Mouse (Mus musculus) forelimb bud, embryonic 11.5 days (tissue): ENCODE measurements around the gene Srms.

Experiments used
- DNase-seq: peaks from one replicate; pipeline ENCODE4 v3.0.0-alpha.2; 2012; ENCODE audit warnings: low read depth, low spot score

The Srms gene

DNA sequence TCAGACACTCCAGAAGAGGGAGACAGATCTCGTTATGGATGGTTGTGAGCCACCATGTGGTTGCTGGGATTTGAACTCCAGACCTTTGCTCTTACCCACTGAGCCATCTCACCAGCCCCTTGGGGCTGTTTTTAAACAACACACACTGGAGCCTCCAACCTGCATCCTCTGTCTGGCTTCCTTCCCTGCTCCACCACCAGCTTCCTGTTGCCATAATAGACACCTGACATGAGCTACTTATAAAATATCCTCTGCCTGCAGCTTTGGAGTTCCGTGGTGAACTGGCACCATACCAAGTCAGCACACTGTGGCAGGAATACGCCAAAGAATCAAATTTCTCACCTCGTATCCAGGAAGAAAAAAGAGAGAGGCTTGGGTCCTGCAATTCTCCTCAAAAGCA lies 52.2 kb downstream of the Srms start:
- no peak for DNase-seq

DNA sequence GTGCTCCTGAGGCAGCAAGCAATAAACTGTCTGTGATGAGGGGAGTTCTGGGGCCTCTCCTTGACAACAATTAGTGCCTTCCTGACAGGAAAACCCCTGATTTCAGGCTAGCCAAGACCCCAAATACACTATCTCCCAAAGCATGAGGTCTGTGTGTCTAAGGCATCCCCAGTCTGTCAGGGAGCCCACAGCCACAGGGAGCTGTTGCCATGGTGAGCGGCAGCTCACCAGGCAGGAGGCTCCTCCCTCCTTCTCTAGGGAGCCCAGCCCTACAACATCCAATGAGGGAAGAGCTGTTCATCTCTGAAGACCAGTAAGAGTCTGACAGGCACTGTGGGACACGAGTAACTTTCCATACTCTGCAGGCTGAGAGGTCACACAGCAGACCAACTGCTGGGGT lies 53.2 kb downstream of the Srms start:
- DNase-seq = no peak

GRCm38 (mm10) chr2:181159091-181159514 lies 53.9 kb downstream of the Srms start:
- DNase-seq = no peak

DNA sequence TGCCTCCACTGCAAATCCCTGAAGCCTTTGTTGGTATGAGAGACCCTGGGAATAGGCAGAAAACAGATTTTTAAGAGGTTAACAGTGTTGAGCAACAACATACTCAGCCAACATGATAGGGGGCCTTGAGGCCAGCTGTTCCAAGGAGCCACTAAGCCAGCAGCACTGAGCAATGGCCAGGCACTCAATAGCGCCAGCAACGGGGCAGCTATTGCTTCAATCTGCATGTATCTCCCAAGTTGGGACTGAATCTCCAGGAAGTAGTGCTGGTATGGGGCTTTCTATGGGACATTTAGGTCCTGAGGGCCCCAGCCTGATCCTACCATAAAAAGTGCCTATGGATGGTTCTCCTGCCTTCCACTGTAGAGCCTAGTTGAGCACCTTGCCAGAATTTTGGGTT lies 54.5 kb downstream of the Srms start:
- DNase-seq = no peak

DNA sequence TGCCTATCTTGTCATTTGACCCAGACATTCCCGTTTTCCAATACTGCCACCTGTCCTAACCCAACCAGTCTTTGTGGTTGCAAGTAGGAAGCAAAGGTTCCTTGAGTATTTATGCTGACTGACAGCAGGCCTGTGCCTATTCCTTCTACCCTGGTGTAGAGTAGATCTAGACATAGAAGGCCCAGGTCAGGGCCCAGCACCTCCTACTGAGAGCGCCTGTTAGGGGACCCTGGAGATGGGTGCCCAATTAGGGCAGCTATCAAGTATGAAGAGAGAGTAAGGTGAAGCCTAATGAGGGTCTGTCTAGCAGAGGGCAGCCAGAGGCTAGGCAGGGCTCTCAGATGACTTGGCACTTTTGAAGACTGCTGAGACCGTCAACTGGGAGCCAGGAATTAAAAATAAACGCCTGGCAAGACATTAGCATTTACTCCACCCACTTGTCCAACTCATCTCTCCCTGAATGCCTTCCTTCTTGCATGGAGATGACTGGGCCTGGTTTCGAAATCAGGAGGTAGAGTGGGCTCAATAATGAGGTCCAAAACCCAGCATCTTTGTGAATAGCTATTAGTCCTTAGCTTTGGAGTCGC lies 55.2 kb downstream of the Srms start:
- no peak for DNase-seq

DNA sequence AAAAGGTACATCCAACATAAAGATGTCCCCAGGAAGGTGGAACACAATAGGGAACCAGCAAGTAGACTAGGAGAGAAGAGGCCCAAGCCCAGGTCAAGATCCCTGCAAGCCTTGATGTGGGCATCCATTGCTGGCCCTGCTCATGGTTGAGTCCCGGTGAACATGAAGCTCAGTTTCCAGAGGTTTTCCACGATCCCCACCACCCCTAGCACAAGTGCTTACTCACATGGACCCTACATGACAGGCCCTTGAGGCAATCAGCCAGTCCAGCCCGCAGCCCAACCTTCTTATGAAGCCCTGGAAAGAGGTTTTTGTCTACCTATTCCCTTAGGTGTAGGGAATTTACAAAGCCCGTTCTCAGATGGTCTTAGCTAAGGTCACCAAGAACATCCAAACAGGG lies 55.8 kb downstream of the Srms start:
- DNase-seq = no peak

DNA sequence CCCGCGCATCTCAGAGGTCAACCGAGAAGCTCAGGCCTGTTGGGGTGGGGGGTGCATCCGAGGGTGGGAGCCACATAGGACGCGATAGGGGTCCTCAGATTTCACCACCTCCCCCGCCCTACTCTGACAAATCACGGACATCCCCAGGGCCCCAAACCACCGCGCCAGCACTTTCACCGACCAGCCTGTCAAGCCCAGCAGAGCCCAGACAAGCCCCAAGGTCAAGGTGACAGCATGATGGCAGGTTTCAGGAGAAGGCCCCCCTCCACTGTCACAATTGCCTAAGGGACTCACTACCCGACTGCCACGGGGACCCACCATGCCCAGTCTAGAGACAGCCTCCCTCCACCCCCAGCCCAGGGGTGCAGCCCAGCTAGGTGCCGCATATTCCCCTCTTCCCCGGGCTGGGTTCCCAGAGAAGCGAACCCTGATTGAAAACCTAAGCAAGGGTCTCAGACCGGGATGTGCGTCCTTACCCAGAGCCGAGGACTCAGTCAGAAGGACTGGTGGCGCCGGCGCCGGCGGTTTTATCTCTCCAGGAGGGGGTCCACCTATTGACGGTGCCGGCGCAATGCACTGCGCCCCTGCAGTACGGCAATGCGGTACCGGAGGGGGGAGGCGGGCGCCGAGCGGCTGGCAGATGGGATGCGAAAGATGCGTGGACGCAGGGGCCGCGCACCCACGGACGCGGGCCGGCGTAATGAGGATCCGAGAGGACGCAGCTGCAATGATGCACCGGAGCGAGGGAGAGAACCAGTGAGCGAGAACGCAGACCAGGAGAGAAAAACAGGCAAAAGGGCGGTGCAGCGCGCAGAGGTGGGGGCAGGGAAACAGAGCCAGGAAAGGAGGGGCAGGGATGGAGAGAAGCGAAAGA lies 56.5 kb downstream of the Srms start, which contains the start of gene Eef1a2:
Gene Eef1a2, minus strand, starts transcription at position 767 of the 874 bp plus-strand sequence.
- no peak for DNase-seq

DNA sequence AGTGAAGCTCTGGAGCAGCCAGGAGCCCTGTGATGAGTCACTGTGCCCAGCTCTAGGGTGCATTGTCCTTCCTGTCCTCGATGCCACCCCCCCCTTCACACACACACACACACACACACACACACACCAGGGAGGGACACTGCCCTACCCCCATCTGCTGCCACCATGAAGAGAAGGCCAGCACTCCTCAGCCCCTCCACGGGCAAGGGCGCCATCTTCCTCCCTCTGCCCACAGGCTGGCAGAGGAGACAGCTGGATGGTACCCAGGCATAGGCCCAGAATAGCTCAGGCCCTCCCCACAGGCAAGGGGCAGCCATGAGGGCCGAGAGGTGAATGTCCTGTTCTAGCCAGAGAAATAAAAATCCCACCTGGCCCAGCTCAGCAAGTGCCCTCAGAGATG lies 57.2 kb downstream of the Srms start:
- no peak for DNase-seq
